Mouse (Mus musculus) liver, postnatal 0 days (tissue): ENCODE measurements at regions not wholly inside any gene's neighbourhood (a gene's known extent, or its start where the extent isn't known, plus 50 kb on each side); places are given as distances from the start of the nearest gene placed in this dataset.

Experiments used
- CTCF ChIP-seq: sonication (generic); IDR thresholded peaks from 2 replicates; pipeline ENCODE4 v1.5.1; 2016; ENCODE audit warnings: antibody characterized with exemption, low read depth
- EP300 ChIP-seq: IDR thresholded peaks from 2 replicates; pipeline ENCODE4 v1.6.1; 2016; ENCODE audit warnings: antibody characterized with exemption, low read depth, mild to moderate bottlenecking

DNA sequence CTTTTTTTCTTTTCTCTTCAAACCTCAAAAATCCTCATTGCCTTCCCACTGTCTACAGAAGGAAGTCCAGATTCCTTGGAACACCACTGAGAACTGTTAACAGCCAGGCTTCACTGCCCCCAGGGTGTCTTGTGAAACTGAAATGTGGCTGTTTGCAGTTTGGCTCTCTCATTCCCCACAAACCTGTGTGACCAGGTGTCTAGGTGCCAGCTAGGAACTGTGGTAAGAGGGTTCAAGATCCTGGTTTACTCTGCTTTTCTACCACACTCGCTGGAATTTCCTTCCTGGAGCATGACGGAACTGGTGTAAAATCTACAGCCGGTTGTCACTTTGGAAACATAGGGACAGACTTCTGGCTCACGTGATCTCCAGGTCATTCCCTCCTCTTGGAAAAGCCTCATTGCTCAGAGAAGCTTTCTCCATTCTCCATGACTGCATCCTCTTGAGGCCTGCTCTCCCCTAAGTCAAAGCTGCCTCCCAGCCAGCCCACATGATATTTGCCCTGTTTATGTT is 660.2 kb downstream of the Zfp706 start:
- no peak for TF ChIP-seq CTCF
- TF ChIP-seq EP300: no peak
